Mouse (Mus musculus) R1 (cell line): Measurements from ENCODE around the gene Tmem223.
A peak's percentile ranks its signal among the peaks of the same experiment; 100 is the strongest.

Experiments
- DNase-seq: peaks from one replicate; pipeline ENCODE4 v3.0.0-alpha.2; 2018; ENCODE audit warnings: low read depth, low spot score

Gene Tmem223

GRCm38 (mm10) chr19:8745382-8745781 is 25.4 kb upstream of the Tmem223 start:
- no peak for DNase-seq

- peak; percentile 66 for DNase-seq
Observed at GRCm38 (mm10) chr19:8747368-8747767, 23.4 kb upstream of the Tmem223 start.

GRCm38 (mm10) chr19:8755652-8756051 is 15.1 kb upstream of the Tmem223 start:
- no peak for DNase-seq

- peak; percentile 94 for DNase-seq
Observed at GRCm38 (mm10) chr19:8756635-8757387, 14.0 kb upstream of the Tmem223 start, which contains the start of gene Nxf1. TSS of gene Nxf1 (plus strand) at chr19:8757073.

GRCm38 (mm10) chr19:8757471-8757998 is 13.3 kb upstream of the Tmem223 start:
- no peak for DNase-seq

- no peak for DNase-seq
Observed at GRCm38 (mm10) chr19:8758899-8759298, 11.9 kb upstream of the Tmem223 start.

GRCm38 (mm10) chr19:8760757-8761156 is 10.0 kb upstream of the Tmem223 start:
- peak; percentile 43 for DNase-seq

GRCm38 (mm10) chr19:8763276-8763675 is 7.5 kb upstream of the Tmem223 start:
- DNase-seq = no peak

GRCm38 (mm10) chr19:8765562-8765961 is 5.2 kb upstream of the Tmem223 start:
- no peak for DNase-seq

- peak; percentile 14 for DNase-seq
Observed at GRCm38 (mm10) chr19:8772996-8773395, 2.2 kb downstream of the Tmem223 start.

- DNase-seq = peak; percentile 14
Observed at GRCm38 (mm10) chr19:8773409-8773808, 2.6 kb downstream of the Tmem223 start.

GRCm38 (mm10) chr19:8774086-8774835 is 3.5 kb downstream of the Tmem223 start, which contains the start of gene Tmem179b:
TSS of gene Tmem179b (minus strand) at chr19:8774467.
- DNase-seq = peak; percentile 96

GRCm38 (mm10) chr19:8774951-8775421 is 4.2 kb downstream of the Tmem223 start:
- peak; percentile 55 for DNase-seq

- peak; percentile 99 for DNase-seq
Observed at GRCm38 (mm10) chr19:8786008-8786781, 15.4 kb downstream of the Tmem223 start, which contains the start of gene Taf6l. TSS of gene Taf6l (minus strand) at chr19:8786417.

GRCm38 (mm10) chr19:8788521-8788920 is 17.7 kb downstream of the Tmem223 start:
- DNase-seq = peak; percentile 57

GRCm38 (mm10) chr19:8789171-8789570 is 18.4 kb downstream of the Tmem223 start:
- no peak for DNase-seq

GRCm38 (mm10) chr19:8790171-8790570 is 19.4 kb downstream of the Tmem223 start:
- no peak for DNase-seq

GRCm38 (mm10) chr19:8798264-8798946 is 27.6 kb downstream of the Tmem223 start, which contains the start of gene Polr2g:
TSS of gene Polr2g (minus strand) at chr19:8798577.
- DNase-seq = peak; percentile 96

GRCm38 (mm10) chr19:8798947-8799315 is 28.1 kb downstream of the Tmem223 start:
- no peak for DNase-seq

- peak; percentile 100 for DNase-seq
Observed at GRCm38 (mm10) chr19:8802130-8802821, 31.5 kb downstream of the Tmem223 start, which contains the start of gene Zbtb3. TSS of gene Zbtb3 (plus strand) at chr19:8802555.
